22 mouse cellular contexts compared by ENCODE assay signal in genomic region chr2:125293969-125294491, GRCm38 (mm10). TPM values are rescaled to one million over a fixed set of nuclear protein-coding genes. Genes with fewer than 3 reads are reported as not detected.
A peak's percentile ranks its signal among the peaks of the same experiment; 100 is the strongest.
DNase-seq lines count a peak whose midpoint lies in the region; ATAC-seq and TF ChIP-seq lines count a peak whose summit lies in the region.
"Had no signal": no experiment of that assay in that cellular context is flagged by ENCODE, and none has a peak within 500 bp of the region (broad histone marks: within the 10 kb centered on the region; RNA-seq: fewer than 3 reads in every experiment).

No protein-coding gene starts in this region.

- H3K27me3 ChIP-seq in hindbrain, embryonic 13.5 days = no peaks in the 10 kb centered on the region
- H3K27me3 ChIP-seq in thymus, adult 2 months (ENCODE audit: control insufficient read depth, insufficient read depth, low read length) = no peaks in the 10 kb centered on the region
- H3K27me3 ChIP-seq: embryonic facial prominence, embryonic 12.5 days; heart, embryonic 15.5 days; hindbrain, embryonic 12.5 days; neural tube, embryonic 13.5 days had no signal

- no peaks in the 10 kb centered on the region for H3K9me3 ChIP-seq in hindbrain, embryonic 13.5 days
- H3K9me3 ChIP-seq: embryonic facial prominence, embryonic 12.5 days; G1E; heart, embryonic 15.5 days; hindbrain, embryonic 12.5 days; megakaryocyte, embryonic 14.5 days; neural tube, embryonic 13.5 days had no signal

- no peak overlapping the region for H3K4me2 ChIP-seq in hindbrain, embryonic 13.5 days
- H3K4me2 ChIP-seq: embryonic facial prominence, embryonic 12.5 days; heart, embryonic 15.5 days; hindbrain, embryonic 12.5 days; liver, embryonic 11.5 days; lung, embryonic 14.5 days; neural tube, embryonic 13.5 days had no signal

- no peak overlapping the region for H3K9ac ChIP-seq in hindbrain, embryonic 13.5 days
- H3K9ac ChIP-seq: embryonic facial prominence, embryonic 12.5 days; heart, embryonic 15.5 days; hindbrain, embryonic 12.5 days; lung, embryonic 14.5 days; neural tube, embryonic 13.5 days had no signal

- H3K4me1 ChIP-seq in hindbrain, embryonic 13.5 days (replicated peaks) = peaks cover 3% of the 10 kb centered on the region; the same call in 1 of the 2 replicates
- peaks cover 4% of the 10 kb centered on the region; the same call in 1 of the 2 replicates for H3K4me1 ChIP-seq in thymus, adult 2 months (replicated peaks; ENCODE audit: control insufficient read depth, insufficient read depth, low read length)
- H3K4me1 ChIP-seq: hindbrain, embryonic 12.5 days; megakaryocyte, embryonic 14.5 days had no signal

- H3K36me3 ChIP-seq in hindbrain, embryonic 13.5 days = no peaks in the 10 kb centered on the region
- H3K36me3 ChIP-seq in thymus, adult 2 months (ENCODE audit: control insufficient read depth, insufficient read depth, low read length) = no peaks in the 10 kb centered on the region
- H3K36me3 ChIP-seq: embryonic facial prominence, embryonic 12.5 days; G1E; heart, embryonic 15.5 days; hindbrain, embryonic 12.5 days; neural tube, embryonic 13.5 days had no signal

- TF ChIP-seq CTCF in thymus, adult 2 months (IDR thresholded peaks at IDR 0.05; ENCODE audit: borderline replicate concordance, control insufficient read depth, extremely low read depth, insufficient read depth, low read length, poor library complexity) = no peak

- no peak overlapping the region for H3K27ac ChIP-seq in hindbrain, embryonic 13.5 days
- H3K27ac ChIP-seq in thymus, adult 2 months (ENCODE audit: control insufficient read depth, insufficient read depth, low read length) = no peak overlapping the region
- H3K27ac ChIP-seq: embryonic facial prominence, embryonic 12.5 days; heart, embryonic 15.5 days; hindbrain, embryonic 12.5 days; neural tube, embryonic 13.5 days had no signal

- 82% methylated on average over 5 of the region's 5 CpGs for WGBS in hindbrain, embryonic 13.5 days
- 86% methylated on average over 5 of the region's 5 CpGs for WGBS in thymus, adult 2 months

- peak; percentile 81 for DNase-seq in heart, adult 11 months
- DNase-seq in heart, postnatal 4 days = no peak
- DNase-seq in urinary bladder, postnatal 14 days (ENCODE audit: low spot score) = peak; percentile 43
- DNase-seq in urinary bladder, adult 2 months (ENCODE audit: low spot score) = no peak
- DNase-seq in gastrocnemius, adult 8-10 months (ENCODE audit: low spot score in 2 of 2) = peak; percentile 39 to 41
- no peak for DNase-seq in thymus, adult 2 months
- DNase-seq: adrenal gland, adult 8-10 months; cerebellum, adult 11-12 months; kidney, adult 9 months; kidney, postnatal 36 days; lung, embryonic 14.5 days; right cerebral cortex, postnatal 14 days; thymus, postnatal 14 days had no signal

- TF ChIP-seq POLR2A in thymus, adult 2 months (IDR thresholded peaks at IDR 0.05; ENCODE audit: control insufficient read depth, extremely low read depth, insufficient read depth, low read length, poor library complexity) = no peak

- ATAC-seq in hindbrain, embryonic 13.5 days (ENCODE audit: low FRiP score) = no peak
- ATAC-seq: CD4-positive, CD25-positive, alpha-beta regulatory T cell, adult 4 months had no signal

- H3K4me3 ChIP-seq in hindbrain, embryonic 13.5 days = no peak overlapping the region
- no peak overlapping the region for H3K4me3 ChIP-seq in thymus, adult 2 months (ENCODE audit: control insufficient read depth, insufficient read depth, low read length)
- H3K4me3 ChIP-seq: embryonic facial prominence, embryonic 12.5 days; heart, embryonic 15.5 days; hindbrain, embryonic 12.5 days; megakaryocyte, embryonic 14.5 days; neural tube, embryonic 13.5 days had no signal

RNA-seq across cellular contexts. Expression of gene Dut, which starts 47.0 kb away (rescaled TPM):
- 10 to 100 TPM; 77.9 to 83.7 TPM for total RNA-seq in heart, postnatal 4 days (2021)
- polyA plus RNA-seq in urinary bladder, adult 2 months (2012; rRNA removed) = 17.9 and 22.2 TPM in 2 replicates
- 1 to 10 TPM; 6.7 to 8.3 (median 7.6) TPM for total RNA-seq in gastrocnemius, adult 8-10 months (2022)
- 75.4 and 80.9 TPM in 2 replicates for polyA plus RNA-seq in hindbrain, embryonic 13.5 days (2015; fragmentation: Nextera tagmentation; extraction: Ambion mirVana)
- polyA plus RNA-seq in thymus, adult 2 months (2012; rRNA removed) = 78.6 and 107 TPM in 2 replicates

Comparison
In these comparisons a context has a peak if more than half of its experiments do, and no peak if none do; other contexts are left out.
1. DNase-seq: peak in heart, adult 11 months (single experiment), urinary bladder, postnatal 14 days (single experiment) and gastrocnemius, adult 8-10 months (2 of 2); none in heart, postnatal 4 days (single experiment), urinary bladder, adult 2 months (single experiment) and thymus, adult 2 months (single experiment).